Mouse (Mus musculus): ENCODE measurements around the gene Kif6. TPM values are rescaled to one million over a fixed set of nuclear protein-coding genes. Genes with fewer than 3 reads are reported as not detected.

The Kif6 gene
- polyA plus RNA-seq, 1 experiment from 2014 or later: not detected

- TF ChIP-seq EP300 (IDR thresholded peaks at IDR 0.05; ENCODE audit: low read depth) (no peak), CTCF (IDR thresholded peaks at IDR 0.05; ENCODE audit: low read depth) (no peak)
- no peaks in the 10 kb centered on the region for H3K9me3 ChIP-seq (ENCODE audit: low read length)
- H3K27ac ChIP-seq (ENCODE audit: low read depth): no peak overlapping the region
- H3K27me3 ChIP-seq (ENCODE audit: insufficient read depth, low read length): peaks cover 6% of the 10 kb centered on the region; the same call in 1 of the 2 replicates
- H3K36me3 ChIP-seq (replicated peaks; ENCODE audit: insufficient read depth, low read length): no peaks in the 10 kb centered on the region
- H3K4me3 ChIP-seq (ENCODE audit: low read depth, low read length): no peak overlapping the region
- no peaks in the 10 kb centered on the region for H3K4me1 ChIP-seq (ENCODE audit: insufficient read depth)
- 47% methylated on average over 4 of the region's 4 CpGs for WGBS (ENCODE audit: insufficient replicate concordance)
- no peak overlapping the region for H3K9ac ChIP-seq (replicated peaks)
- H3K4me2 ChIP-seq (ENCODE audit: low read depth, low read length): no peak overlapping the region
- no peak for DNase-seq
- ATAC-seq: no peak
Measured at GRCm38 (mm10) chr17:49934586-49934985, 319.6 kb downstream of the Kif6 start.

- Histone ChIP-seq H3K27ac (ENCODE audit: low read depth) (no peak overlapping the region), H3K4me3 (ENCODE audit: low read depth, low read length) (no peak overlapping the region), H3K36me3 (replicated peaks; ENCODE audit: insufficient read depth, low read length) (no peaks in the 10 kb centered on the region), H3K4me2 (ENCODE audit: low read depth, low read length) (no peak overlapping the region), H3K4me1 (ENCODE audit: insufficient read depth) (no peaks in the 10 kb centered on the region), H3K9me3 (ENCODE audit: low read length) (no peaks in the 10 kb centered on the region), H3K9ac (replicated peaks) (no peak overlapping the region), H3K27me3 (ENCODE audit: insufficient read depth, low read length) (peaks cover 6% of the 10 kb centered on the region; the same call in 1 of the 2 replicates)
- DNase-seq (peak; percentile 73), ATAC-seq (no peak)
- WGBS (ENCODE audit: insufficient replicate concordance): 8% methylated on average over 4 of the region's 4 CpGs
- TF ChIP-seq CTCF (IDR thresholded peaks at IDR 0.05; ENCODE audit: low read depth) (peak; percentile 98), EP300 (IDR thresholded peaks at IDR 0.05; ENCODE audit: low read depth) (no peak)
Measured at GRCm38 (mm10) chr17:49935602-49936205, 320.8 kb downstream of the Kif6 start.

- Histone ChIP-seq H3K9ac (replicated peaks) (no peak overlapping the region), H3K27ac (ENCODE audit: low read depth) (no peak overlapping the region), H3K36me3 (replicated peaks; ENCODE audit: insufficient read depth, low read length) (no peaks in the 10 kb centered on the region), H3K9me3 (ENCODE audit: low read length) (no peaks in the 10 kb centered on the region), H3K4me2 (ENCODE audit: low read depth, low read length) (no peak overlapping the region), H3K4me1 (ENCODE audit: insufficient read depth) (no peaks in the 10 kb centered on the region), H3K4me3 (ENCODE audit: low read depth, low read length) (no peak overlapping the region), H3K27me3 (ENCODE audit: insufficient read depth, low read length) (peaks cover 6% of the 10 kb centered on the region; the same call in 1 of the 2 replicates)
- 32% methylated on average over 2 of the region's 2 CpGs for WGBS (ENCODE audit: insufficient replicate concordance)
- ATAC-seq (no peak), DNase-seq (no peak)
- TF ChIP-seq EP300 (IDR thresholded peaks at IDR 0.05; ENCODE audit: low read depth) (no peak), CTCF (IDR thresholded peaks at IDR 0.05; ENCODE audit: low read depth) (no peak)
Measured at GRCm38 (mm10) chr17:49936214-49936613, 321.3 kb downstream of the Kif6 start.

GRCm38 (mm10) chr17:49939146-49939545 lies 324.2 kb downstream of the Kif6 start:
- ATAC-seq: no peak
- WGBS (ENCODE audit: insufficient replicate concordance): 59% methylated on average over 7 of the region's 7 CpGs

GRCm38 (mm10) chr17:49942674-49943073 lies 327.7 kb downstream of the Kif6 start:
- peak; percentile 38 for DNase-seq
- WGBS (ENCODE audit: insufficient replicate concordance): 65% methylated on average over 6 of the region's 6 CpGs
- Histone ChIP-seq H3K27me3 (ENCODE audit: insufficient read depth, low read length) (no peaks in the 10 kb centered on the region), H3K4me1 (ENCODE audit: insufficient read depth) (no peaks in the 10 kb centered on the region), H3K4me2 (ENCODE audit: low read depth, low read length) (no peak overlapping the region), H3K4me3 (ENCODE audit: low read depth, low read length) (no peak overlapping the region), H3K9ac (replicated peaks) (no peak overlapping the region), H3K27ac (ENCODE audit: low read depth) (no peak overlapping the region), H3K36me3 (replicated peaks; ENCODE audit: insufficient read depth, low read length) (no peaks in the 10 kb centered on the region), H3K9me3 (ENCODE audit: low read length) (no peaks in the 10 kb centered on the region)
- ATAC-seq: no peak
- TF ChIP-seq CTCF (IDR thresholded peaks at IDR 0.05; ENCODE audit: low read depth) (peak; percentile 63), EP300 (IDR thresholded peaks at IDR 0.05; ENCODE audit: low read depth) (no peak)

More at GRCm38 (mm10) chr17:49939146-49939545, 324.2 kb downstream of the Kif6 start:
- no peaks in the 10 kb centered on the region for H3K36me3 ChIP-seq (replicated peaks; ENCODE audit: insufficient read depth, low read length)
- H3K4me2 ChIP-seq (ENCODE audit: low read depth, low read length): no peak overlapping the region
- H3K27me3 ChIP-seq (ENCODE audit: insufficient read depth, low read length): peaks cover 6% of the 10 kb centered on the region; the same call in 1 of the 2 replicates
- no peaks in the 10 kb centered on the region for H3K4me1 ChIP-seq (ENCODE audit: insufficient read depth)
- no peak for TF ChIP-seq EP300 (IDR thresholded peaks at IDR 0.05; ENCODE audit: low read depth)
- no peak for TF ChIP-seq CTCF (IDR thresholded peaks at IDR 0.05; ENCODE audit: low read depth)
- no peak overlapping the region for H3K27ac ChIP-seq (ENCODE audit: low read depth)
- no peak overlapping the region for H3K4me3 ChIP-seq (ENCODE audit: low read depth, low read length)
- no peak overlapping the region for H3K9ac ChIP-seq (replicated peaks)
- no peak for DNase-seq
- no peaks in the 10 kb centered on the region for H3K9me3 ChIP-seq (ENCODE audit: low read length)

GRCm38 (mm10) chr17:49951491-49951855 lies 336.5 kb downstream of the Kif6 start:
- Histone ChIP-seq H3K4me1 (ENCODE audit: insufficient read depth) (peaks cover 2% of the 10 kb centered on the region; the same call in 1 of the 2 replicates), H3K9me3 (ENCODE audit: low read length) (no peaks in the 10 kb centered on the region), H3K27ac (ENCODE audit: low read depth) (no peak overlapping the region), H3K9ac (replicated peaks) (no peak overlapping the region), H3K4me2 (ENCODE audit: low read depth, low read length) (peak overlapping the region; percentile 61), H3K36me3 (replicated peaks; ENCODE audit: insufficient read depth, low read length) (no peaks in the 10 kb centered on the region), H3K27me3 (ENCODE audit: insufficient read depth, low read length) (no peaks in the 10 kb centered on the region), H3K4me3 (ENCODE audit: low read depth, low read length) (no peak overlapping the region)
- WGBS (ENCODE audit: insufficient replicate concordance): 6% methylated on average over 7 of the region's 7 CpGs
- ATAC-seq (no peak), DNase-seq (peak; percentile 81)
- TF ChIP-seq CTCF (IDR thresholded peaks at IDR 0.05; ENCODE audit: low read depth): peak; percentile 77
- no peak for TF ChIP-seq EP300 (IDR thresholded peaks at IDR 0.05; ENCODE audit: low read depth)
